Mouse (Mus musculus): ENCODE measurements around the gene Vmn1r2.
"Not testable (repeated sequence)": the region's sequence is repeated elsewhere in the genome, so short reads cannot be mapped to it uniquely, and the experiment has no call there.

DNA sequence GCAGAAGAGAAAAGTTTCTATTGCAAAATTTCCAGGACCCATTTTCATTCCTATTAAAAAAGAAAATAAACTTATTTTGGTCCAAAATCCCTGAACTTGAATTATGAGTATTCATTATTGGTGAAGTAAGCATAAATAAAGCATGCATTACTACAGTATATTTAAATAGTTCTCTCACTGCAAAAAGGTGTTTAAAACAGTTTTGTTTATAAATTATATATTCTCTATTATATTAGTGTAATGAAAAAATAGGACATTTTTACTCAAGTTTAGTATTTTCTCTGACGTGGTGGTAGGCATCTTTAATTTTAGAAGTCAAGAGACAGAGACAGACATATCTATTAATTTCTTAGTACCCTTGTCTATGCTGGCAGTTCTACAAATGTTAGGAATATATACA, 18.1 kb downstream of the Vmn1r2 start, which contains the start of gene Vmn1r3:
- not testable (repeated sequence) for TF ChIP-seq CTCF, EP300 (IDR thresholded peaks at IDR 0.05)
